17 mouse cellular contexts compared by ENCODE assay signal in genomic region chr19:53813576-53813975, GRCm38 (mm10).
"Had no signal": no experiment of that assay in that cellular context is flagged by ENCODE, and none has a peak within 500 bp of the region (broad histone marks: within the 10 kb centered on the region; RNA-seq: fewer than 3 reads in every experiment).

No protein-coding gene starts in this region.

- H3K9me3 ChIP-seq: lung, embryonic 15.5 days; megakaryocyte, embryonic 14.5 days; midbrain, embryonic 13.5 days; midbrain, embryonic 15.5 days; neural tube, embryonic 12.5 days; stomach, embryonic 15.5 days had no signal

- H3K27me3 ChIP-seq: lung, embryonic 15.5 days; megakaryocyte, embryonic 14.5 days; midbrain, embryonic 13.5 days; midbrain, embryonic 15.5 days; neural tube, embryonic 12.5 days; stomach, embryonic 15.5 days had no signal

- DNase-seq: liver, postnatal 0 days; lung, adult 2 months; lung, postnatal 14 days; lung, postnatal 36 days; right cerebral cortex, postnatal 14 days; thymus, adult 2 months; thymus, postnatal 25 days; thymus, postnatal 4 days had no signal

- H3K27ac ChIP-seq: lung, embryonic 15.5 days; macrophage; midbrain, embryonic 13.5 days; midbrain, embryonic 15.5 days; neural tube, embryonic 12.5 days; stomach, embryonic 15.5 days; stomach, postnatal 0 days had no signal

- H3K4me2 ChIP-seq: lung, embryonic 15.5 days; midbrain, embryonic 13.5 days; midbrain, embryonic 15.5 days; neural tube, embryonic 12.5 days; stomach, embryonic 15.5 days had no signal

- H3K4me1 ChIP-seq: midbrain, embryonic 13.5 days; midbrain, embryonic 15.5 days; neural tube, embryonic 12.5 days had no signal

- H3K9ac ChIP-seq: liver, postnatal 0 days; lung, embryonic 15.5 days; midbrain, embryonic 13.5 days; midbrain, embryonic 15.5 days; neural tube, embryonic 12.5 days; stomach, embryonic 15.5 days had no signal

- ATAC-seq: liver, postnatal 0 days; lung, postnatal 0 days; midbrain, embryonic 13.5 days; midbrain, embryonic 15.5 days had no signal

- H3K36me3 ChIP-seq: lung, embryonic 15.5 days; midbrain, embryonic 13.5 days; midbrain, embryonic 15.5 days; neural tube, embryonic 12.5 days; stomach, embryonic 15.5 days had no signal

- H3K4me3 ChIP-seq: lung, embryonic 15.5 days; megakaryocyte, embryonic 14.5 days; midbrain, embryonic 13.5 days; midbrain, embryonic 15.5 days; neural tube, embryonic 12.5 days; stomach, embryonic 15.5 days had no signal
